Mouse (Mus musculus) activated CD4-positive, CD25-positive, alpha-beta regulatory T cell, adult 9 weeks (primary cell): Measurements from ENCODE around the gene Tnnt1. TPM values are rescaled to one million over a fixed set of nuclear protein-coding genes. Genes with fewer than 3 reads are reported as not detected.

ENCODE experiments used
- polyA plus RNA-seq: library from polyadenylated mRNA; unstranded; fragments of 100-300 nt; shearing (Covaris generic); gene quantifications from one replicate; pipeline ENCODE4 v1.2.1, GENCODE M21; 2017

Tnnt1 gene
- polyA plus RNA-seq, result 4.5 TPM

GRCm38 (mm10) chr7:4516332-4517050 is at the start of gene Tnnt1:
TSS of gene Tnnt1 (minus strand) at chr7:4516382.

DNA sequence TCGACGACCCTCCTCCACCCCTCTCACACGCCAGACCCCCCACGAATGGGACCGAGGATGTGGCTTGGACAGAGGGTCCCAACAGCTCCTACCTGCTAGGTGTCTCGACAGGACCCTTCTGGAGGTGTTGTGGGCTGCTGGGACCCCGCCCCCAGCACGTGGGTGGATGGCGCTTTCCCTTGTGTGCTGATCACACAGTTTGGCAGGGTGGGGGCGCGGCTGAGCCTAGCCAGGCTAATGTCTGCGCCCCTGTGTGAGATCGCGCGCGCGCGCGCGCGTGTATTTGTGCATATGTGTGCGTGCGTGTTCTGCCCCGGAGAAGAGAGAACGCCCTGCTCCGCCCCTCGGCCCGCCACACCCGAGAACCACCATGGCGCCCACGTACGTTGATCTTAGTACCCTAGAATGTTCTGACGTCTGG is 31.0 kb upstream of the Tnnt1 start, which contains the start of gene Syt5:
Gene Syt5, minus strand, starts transcription at position 321 of the 421 bp plus-strand sequence.

DNA sequence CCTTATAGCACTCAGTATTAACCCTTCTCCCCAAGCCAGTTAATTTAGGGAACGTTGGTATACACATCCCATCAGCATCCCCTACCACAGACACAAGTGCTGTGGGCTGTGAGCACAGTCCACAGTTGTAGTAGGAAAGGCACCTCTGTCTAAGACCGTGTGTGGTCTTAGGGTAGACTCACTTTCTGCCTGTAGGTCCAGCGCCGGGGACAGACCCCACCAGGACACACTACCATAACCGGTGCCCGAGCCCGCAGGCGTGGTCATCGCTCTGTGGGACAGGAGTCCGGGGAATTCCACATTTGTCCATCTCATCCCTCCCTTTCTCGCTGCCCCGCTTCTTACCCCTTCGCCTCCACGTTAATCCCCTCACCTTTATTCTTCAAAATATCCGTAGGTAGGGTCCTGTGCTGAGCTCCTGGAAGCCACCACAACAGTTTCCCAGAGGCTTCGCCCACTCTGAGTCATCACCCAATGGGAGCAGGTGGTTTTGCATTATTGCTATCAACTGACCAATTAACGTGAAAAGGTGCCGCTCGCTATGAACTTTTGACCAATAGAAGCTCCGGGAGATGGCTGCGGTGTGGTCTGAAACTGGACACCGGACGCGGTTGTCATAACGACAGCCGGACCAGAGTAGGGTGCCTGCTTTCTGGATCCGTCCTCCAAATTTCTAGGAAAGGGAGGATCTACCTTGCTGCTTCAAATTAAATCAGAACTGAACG is 16.0 kb upstream of the Tnnt1 start, which contains the start of gene Dnaaf3:
Gene Dnaaf3, minus strand, starts transcription at position 449 of the 725 bp plus-strand sequence.

DNA sequence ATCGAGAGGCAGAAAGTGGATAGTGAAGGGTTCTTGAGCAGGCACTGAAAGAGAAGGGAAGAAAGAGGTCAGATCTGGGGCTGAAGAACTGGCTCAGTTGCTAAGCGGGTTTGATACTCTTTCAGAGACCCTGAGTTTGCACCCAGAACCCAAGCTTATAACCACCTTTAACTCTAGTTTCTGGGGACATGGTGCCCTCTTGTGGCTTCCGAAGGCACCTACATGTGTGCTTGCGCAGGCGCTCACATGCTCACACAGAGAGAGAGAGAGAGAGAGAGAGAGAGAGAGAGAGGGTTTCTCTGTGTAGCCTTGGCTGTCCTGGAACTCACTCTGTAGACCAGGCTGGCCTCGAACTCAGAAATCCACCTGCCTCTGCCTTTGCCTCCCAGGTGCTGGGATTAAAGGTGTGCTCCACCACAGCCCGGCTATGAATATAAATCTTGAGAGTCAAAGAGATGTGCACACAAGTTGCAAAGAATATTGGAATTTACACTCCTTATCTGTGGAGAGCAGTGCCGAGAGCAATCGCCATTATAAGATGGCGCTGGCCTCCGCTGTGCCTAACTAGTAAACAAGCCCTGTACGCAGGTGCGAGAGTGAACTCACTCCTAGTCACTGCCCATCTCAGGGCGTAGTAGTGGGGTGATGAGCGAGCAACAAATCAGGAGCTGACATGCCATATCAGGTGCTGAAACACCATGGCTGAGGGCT is 8.2 kb upstream of the Tnnt1 start, which contains the start of gene Tnni3:
Gene Tnni3, minus strand, starts transcription at position 18 of the 711 bp plus-strand sequence.

GRCm38 (mm10) chr7:4501558-4502397 is 14.4 kb downstream of the Tnnt1 start, which contains the start of gene Ppp1r12c:
TSS of gene Ppp1r12c (minus strand) at chr7:4501680.

GRCm38 (mm10) chr7:4460576-4461434 is 55.4 kb downstream of the Tnnt1 start, which contains the start of gene Eps8l1:
TSS of gene Eps8l1 (plus strand) at chr7:4460674.

Other genes with a start within 250 kb of the Tnnt1 start
- not detected for gene Ncr1, start 178.7 kb downstream of the Tnnt1 start, polyA plus RNA-seq
- gene Gp6, start 118.6 kb downstream of the Tnnt1 start, polyA plus RNA-seq, result not detected
- gene Rdh13, start 70.7 kb downstream of the Tnnt1 start, polyA plus RNA-seq, result 4.9 TPM
- 11.1 TPM for gene Eps8l1, start 55.7 kb downstream of the Tnnt1 start, polyA plus RNA-seq
- 29.9 TPM for gene Ppp1r12c, start 14.7 kb downstream of the Tnnt1 start, polyA plus RNA-seq
- gene Tnni3, start 7.8 kb upstream of the Tnnt1 start, polyA plus RNA-seq, result 1.5 TPM
- 1.2 TPM for gene Dnaaf3, start 16.1 kb upstream of the Tnnt1 start, polyA plus RNA-seq
- gene Syt5, start 31.2 kb upstream of the Tnnt1 start, polyA plus RNA-seq, result 0.26 TPM
- not detected for gene Ptprh, start 87.7 kb upstream of the Tnnt1 start, polyA plus RNA-seq
- gene Tmem86b, start 115.0 kb upstream of the Tnnt1 start, polyA plus RNA-seq, result 5.6 TPM
- gene Ppp6r1, start 142.6 kb upstream of the Tnnt1 start, polyA plus RNA-seq, result 30.9 TPM
- gene Hspbp1, start 168.7 kb upstream of the Tnnt1 start, polyA plus RNA-seq, result 82.1 TPM
- not detected for gene Brsk1, start 174.2 kb upstream of the Tnnt1 start, polyA plus RNA-seq
- 0.10 TPM for gene Tmem150b, start 208.9 kb upstream of the Tnnt1 start, polyA plus RNA-seq
- 49.9 TPM for gene Kmt5c, start 223.7 kb upstream of the Tnnt1 start, polyA plus RNA-seq
- 3.0 TPM for gene Cox6b2, start 236.7 kb upstream of the Tnnt1 start, polyA plus RNA-seq